Mouse (Mus musculus) v-Abl transformed pro-B cells (cell line): ENCODE measurements around the gene Pdgfc.

Experiments
- in situ Hi-C, 2 experiments: fragments of 400-800 bp; cut with MboI; formaldehyde crosslinking; loops; one replicate each; pipeline ENCODE4 v1.15.1; 2025; ENCODE audit not compliant: unreplicated experiment in 2 of 2

Pdgfc gene

DNA sequence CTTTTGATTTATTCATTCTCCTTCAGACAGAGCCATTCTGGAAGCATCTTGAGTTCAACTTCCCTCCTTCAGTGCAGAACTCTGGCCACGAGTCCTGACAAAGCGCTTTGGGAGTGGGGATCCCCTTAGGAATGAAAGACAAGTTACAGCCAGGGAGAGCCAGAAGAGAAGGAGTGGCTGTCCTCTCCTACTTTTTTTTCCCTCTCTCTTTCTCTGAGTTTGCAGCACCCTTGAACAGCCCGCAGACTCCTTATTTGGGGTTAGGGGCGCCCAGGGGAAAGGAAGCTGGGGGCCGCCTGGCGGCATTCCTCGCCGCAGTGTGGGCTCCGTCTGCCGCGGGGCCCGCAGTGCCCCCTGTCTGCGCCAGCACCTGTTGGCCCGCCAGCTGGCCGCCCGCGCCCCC is at the start of gene Pdgfc:
TSS of gene Pdgfc (plus strand) at position 266 of the 403 bp plus-strand sequence.
- in situ Hi-C loops: loop anchor here in 1 of 2 experiments (5.0 to 10.0 kb wide), 2 partner anchors 746 to 889 kb away; no protein-coding TSS in a partner anchor

DNA sequence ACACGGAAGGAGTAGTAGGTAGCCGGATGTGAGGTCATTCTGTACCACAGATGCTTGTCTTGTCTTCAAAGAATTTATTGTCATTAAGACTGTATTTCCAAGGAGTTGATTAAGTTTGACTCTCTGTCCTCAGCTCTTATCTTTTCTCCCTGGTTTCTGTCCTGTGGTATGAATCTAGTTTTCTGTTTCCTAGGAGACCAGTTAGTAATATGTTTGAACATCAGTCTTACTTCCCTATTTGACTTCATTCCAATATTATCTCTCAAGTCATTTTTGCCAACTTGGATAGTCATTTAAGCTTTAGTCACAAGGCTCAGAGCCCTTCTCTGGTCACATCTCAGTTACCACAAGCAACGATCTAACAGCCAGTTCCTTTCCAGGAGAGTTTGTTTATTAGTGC is 27.0 kb upstream of the Pdgfc start:
- in situ Hi-C loops: no loop called here

DNA sequence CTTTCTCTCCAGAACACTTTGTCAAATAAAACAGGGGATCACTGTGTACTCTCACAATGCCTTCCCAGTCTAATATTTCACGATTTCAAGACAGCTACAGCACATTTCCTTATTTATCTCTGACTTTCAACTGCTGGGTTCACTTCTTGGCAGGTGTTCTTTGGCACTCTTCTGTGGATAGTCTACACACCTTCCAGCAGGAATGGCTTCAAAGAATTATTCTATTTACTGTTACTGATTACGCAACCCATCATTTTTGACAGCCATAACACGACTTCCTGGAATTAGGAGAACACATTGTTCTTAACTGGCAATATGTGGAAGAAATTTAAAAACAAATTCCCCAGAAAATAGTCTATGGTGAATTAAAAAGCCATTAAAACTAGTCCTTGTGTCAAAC is 26.3 kb upstream of the Pdgfc start:
- in situ Hi-C loops: no loop called here

DNA sequence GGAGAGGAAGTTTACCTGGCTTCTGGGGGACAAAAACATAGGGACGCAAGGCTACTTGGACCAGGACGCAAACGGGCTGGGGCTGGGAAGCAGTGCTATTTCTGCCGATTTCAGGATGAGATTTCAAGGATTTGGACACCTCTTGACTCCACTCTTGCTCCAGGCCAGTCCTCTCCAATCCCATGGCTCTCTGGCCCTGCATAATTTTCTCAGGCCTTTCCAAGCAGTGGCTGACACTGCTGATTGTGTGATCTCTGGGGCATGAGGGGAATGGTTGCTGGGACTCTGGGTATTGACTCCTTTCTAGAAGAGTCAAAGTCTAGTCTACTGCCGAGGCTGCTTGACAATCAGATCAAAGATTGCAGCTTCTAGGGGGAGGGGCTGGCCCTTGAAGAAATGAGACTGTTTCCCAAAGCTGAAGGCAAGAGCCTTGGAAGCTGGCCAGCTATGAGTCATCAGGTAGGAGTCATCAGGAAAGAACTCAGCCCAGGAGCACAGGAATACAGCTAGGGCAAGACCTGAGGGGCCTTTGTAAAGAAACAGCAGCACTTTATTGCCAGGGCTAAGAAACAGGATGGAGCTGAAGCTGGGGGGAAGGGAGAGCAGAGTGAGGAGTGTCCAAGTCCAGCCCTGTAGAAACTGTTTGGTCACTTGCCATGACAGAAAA is 18.7 kb upstream of the Pdgfc start:
- in situ Hi-C loops: no loop called here

DNA sequence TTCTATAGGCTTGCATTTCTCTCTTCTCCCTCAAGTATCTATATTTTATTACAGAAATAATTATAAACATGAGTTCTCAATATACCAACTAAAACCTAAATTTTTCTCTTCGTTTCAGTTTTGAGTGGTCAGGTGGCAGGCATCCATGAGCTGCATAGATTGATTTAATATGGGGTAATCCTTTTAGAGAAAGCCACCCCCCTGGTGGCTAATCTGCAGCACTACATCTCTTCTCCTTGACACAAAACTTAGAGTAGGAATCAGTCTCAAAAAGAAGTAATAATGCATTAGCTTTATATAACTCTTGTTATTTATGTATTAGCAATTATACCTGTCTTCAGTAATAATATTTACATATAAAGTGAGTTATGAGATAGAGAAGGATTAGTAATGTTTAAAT is 16.2 kb upstream of the Pdgfc start:
- in situ Hi-C loops: loop anchor here in 1 of 2 experiments (5.0 kb wide), 1 partner anchor 943 kb away; no protein-coding TSS in a partner anchor

DNA sequence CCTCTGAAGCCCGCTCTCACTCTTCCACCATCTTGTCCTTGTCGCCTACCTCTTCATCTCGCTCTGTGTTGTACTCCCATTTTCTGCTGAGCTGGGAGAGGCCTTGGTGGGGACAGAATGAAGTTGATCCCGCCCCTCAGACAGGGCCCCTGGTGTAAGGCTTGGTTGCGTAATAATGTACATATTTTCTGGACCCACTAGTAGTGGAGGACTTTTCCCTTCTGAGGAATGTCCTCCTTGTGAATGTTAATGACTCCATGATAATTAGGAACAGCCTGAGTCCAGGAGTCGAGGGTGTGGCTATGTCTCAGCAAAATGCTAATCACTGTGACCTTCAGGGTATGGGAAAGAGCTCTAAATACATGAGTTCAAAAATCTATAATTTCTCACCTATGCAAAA is 14.4 kb upstream of the Pdgfc start:
- in situ Hi-C loops: loop anchor here in 1 of 2 experiments (5.0 kb wide), 1 partner anchor 944 kb away; no protein-coding TSS in a partner anchor

DNA sequence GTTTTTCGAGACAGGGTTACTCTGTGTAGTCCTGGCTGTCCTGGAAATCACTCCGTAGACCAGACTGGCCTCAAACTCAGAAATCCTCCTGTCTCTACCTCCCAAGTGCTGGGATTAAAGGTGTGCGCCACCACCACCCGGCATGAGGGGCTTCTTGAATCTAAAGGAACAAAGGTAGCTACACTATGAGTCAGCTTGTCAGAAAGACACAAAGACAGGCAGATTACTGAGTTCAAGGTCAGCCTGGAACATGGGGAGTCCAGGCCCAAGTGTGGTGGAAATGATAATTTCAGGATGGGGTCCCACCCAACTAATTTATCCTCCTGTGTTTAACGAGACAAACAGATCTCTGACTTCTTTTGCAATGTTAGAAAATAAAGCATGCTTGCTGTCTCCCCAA is 13.9 kb upstream of the Pdgfc start:
- in situ Hi-C loops: loop anchor here in 1 of 2 experiments (5.0 kb wide), 1 partner anchor 945 kb away; no protein-coding TSS in a partner anchor

DNA sequence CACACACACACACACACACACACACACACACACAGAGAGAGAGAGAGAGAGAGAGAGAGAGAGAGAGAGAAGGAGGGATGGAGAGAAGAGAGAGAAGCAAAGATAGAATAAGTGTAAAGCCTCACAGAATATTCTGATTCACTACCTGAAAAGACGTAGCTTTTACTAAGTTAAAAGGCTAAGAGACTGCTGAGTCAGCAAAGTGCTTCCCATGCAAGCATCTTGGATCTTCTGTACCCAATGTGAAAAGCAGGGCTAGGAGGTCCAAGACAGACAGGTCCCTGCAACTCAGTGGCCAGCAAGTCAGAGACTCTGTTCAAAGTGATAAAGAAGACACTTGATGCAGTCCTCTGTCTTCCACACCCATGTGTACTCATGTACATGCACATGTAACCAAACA is 13.4 kb upstream of the Pdgfc start:
- in situ Hi-C loops: loop anchor here in 1 of 2 experiments (5.0 kb wide), 1 partner anchor 946 kb away; no protein-coding TSS in a partner anchor

DNA sequence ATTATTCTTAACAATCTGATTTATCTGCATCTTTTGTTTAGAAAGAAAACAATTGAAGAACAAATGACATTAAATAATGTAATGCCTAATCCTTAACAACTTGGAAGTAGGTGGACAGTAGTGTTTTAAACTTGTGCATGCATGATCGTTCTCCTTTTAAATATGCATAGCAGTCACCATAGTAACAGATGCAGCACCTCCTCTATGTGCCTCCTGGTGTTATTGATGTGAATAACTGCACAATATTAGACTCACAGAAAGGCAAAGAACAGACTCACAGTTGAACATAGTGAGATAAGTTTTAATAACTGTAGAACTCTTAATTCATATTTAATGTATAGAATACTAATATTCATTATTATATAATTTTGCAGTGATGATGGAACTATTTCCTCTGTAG is 12.6 kb upstream of the Pdgfc start:
- in situ Hi-C loops: loop anchor here in 1 of 2 experiments (5.0 kb wide), 1 partner anchor 946 kb away; no protein-coding TSS in a partner anchor

DNA sequence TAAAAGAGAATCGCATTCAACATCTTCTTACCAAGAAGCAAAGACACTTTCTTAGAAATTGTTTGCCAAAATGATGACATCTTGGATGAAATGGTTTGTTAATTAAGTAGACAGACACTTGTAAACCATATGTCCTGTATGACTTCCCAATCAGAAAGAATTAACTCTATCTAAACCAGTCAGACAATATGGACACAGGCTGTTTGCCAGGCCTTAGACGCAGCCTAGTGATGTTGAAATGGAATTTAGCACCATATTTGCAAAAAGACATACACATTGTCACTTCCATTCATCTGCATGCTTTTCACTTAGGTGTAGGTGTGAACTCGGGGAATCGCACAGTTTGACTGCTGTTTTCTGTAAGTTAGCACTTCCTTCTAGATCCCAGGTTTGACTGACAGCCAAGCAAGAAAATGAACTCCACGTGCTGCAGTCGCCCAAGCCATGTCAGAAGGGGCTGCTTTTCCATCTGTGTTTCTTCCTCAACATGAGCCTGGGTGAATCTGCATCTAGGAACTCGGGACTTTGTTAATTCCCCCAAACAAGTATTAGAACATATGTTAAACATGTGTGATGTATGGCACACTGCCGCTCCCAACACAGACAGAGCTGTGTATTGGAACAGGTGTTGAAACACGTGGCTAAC is 10.5 kb upstream of the Pdgfc start:
- in situ Hi-C loops: no loop called here

DNA sequence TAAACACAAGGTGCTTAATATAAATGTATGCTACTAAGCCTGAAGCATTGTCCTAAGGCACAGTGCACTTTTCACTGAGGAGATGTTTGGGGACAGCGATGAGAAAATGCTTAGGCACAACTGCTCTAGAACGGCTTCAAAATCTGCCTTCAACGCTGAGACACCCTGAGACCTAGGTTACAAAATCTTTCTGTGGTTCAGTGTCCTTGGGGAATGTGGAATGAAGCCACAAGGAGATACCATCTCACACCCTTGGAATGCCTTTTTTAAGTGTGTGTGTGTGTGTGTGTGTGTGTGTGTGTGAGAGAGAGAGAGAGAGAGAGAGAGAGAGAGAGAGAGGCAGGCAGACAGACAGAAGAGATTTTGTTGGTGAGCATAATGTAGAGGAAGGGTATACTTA is 7.9 kb upstream of the Pdgfc start:
- in situ Hi-C loops: no loop called here

DNA sequence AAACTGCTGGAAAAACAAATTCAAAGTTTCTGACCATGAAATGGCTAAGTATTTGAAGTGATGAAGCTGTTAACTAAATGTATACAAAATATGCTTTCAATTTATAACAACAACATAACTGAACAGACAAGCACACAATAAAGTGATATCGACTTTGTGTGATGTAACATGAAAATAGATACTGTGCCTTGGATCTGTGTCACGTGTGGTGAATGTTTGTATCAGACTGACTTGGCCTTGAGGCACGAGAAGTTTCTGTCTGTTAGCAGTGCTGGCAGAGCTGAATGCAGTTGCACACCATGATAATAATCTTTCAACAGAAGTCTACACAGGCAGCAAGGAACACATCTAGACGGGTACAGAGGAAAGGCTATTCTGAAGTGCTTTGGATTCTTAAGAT is 6.9 kb upstream of the Pdgfc start:
- in situ Hi-C loops: no loop called here

DNA sequence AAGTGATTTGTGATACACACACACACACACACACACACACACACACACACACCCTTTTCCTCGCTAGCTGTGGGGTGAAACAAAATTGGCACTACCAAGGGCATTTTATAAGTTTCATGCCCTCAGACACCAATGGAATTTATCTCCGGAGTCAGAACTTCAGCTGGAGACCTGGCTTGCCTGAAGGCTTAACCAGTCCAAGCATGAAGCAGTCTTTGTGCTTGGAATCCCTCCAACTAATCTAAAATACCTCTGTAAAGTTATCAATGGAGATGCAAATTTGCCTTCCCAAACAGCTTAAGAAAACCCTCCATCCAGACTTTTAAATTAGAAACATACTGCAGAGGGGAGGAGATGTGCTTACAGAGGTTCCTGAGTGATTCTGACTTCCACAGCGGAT is 6.3 kb upstream of the Pdgfc start:
- in situ Hi-C loops: loop anchor here in 1 of 2 experiments (10.0 kb wide), 1 partner anchor 895 kb away; no protein-coding TSS in a partner anchor

DNA sequence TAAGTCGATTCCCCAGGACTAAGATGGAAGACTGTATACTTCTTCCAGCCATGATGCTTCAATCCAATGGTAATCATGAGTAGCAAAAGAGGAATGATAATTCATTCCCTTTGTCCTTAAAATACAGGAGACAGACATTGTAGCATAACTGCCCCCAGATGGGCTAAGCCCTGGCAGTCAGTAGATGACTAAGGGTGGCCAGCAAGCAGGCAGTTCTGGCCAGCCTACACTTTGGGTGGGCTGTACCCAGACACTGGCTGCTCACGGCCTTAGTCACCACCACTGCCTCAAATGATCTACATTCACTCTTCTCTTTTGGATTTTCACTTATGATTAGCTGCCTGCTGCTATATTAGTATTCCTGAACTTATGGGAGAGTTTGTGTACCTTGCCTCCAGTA is 5.9 kb upstream of the Pdgfc start:
- in situ Hi-C loops: loop anchor here in 1 of 2 experiments (10.0 kb wide), 1 partner anchor 894 kb away; no protein-coding TSS in a partner anchor

DNA sequence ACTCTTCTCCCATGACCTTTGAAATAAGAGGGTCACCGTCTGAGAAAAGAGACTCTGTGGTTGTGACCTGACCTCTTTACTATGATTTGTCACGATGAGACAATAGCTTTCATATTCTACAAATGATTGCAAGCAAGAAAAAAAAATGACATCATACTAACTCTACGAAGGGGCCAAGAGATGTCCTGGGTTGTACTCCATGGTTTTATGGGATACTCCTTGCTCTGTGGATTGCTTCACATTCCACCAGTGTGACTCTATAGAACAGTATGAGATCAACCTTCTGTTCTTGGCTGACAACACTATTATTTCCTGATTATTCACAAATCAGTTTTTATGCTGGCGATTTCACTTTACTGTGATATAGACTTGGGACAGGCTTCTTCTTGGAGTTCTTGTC is 4.2 kb upstream of the Pdgfc start:
- in situ Hi-C loops: loop anchor here in 1 of 2 experiments (10.0 kb wide), 1 partner anchor 893 kb away; no protein-coding TSS in a partner anchor

DNA sequence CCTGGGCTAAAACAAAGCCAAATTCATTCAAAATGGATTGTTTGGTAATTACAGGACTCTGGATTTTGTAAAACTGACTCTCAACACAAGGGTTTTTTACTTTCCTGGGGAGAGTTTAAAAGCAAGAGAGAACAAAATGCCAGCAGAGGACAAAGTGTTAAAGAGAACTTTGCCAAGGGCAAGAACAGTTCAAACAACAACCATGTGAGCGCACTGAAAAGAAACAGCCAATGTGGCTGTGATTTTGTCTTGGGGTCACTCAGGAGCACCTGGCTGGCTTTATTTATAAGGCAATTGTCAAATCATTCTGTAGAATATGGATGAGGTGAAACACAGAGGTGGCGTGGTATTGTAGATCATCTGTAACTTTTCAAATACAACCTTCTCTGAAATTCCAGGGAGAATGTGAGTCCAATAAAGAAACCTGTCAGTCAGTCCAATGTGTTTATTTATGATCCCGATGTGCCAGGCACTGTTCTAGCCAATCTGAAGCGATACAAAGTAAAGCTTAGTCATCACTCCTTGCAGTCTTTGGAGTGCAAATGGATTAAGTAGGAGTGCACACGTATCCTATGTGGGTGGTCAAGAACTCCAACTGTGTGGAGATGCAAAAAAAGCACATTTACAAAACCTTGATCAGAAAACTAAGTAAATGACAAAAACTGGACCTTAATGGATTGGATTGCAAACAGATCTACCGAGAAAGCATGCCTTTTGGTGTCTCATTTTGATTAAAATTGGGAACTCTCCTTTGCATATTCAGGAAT is 1.7 kb upstream of the Pdgfc start:
- in situ Hi-C loops: loop anchor here in 1 of 2 experiments (5.0 to 10.0 kb wide), 2 partner anchors 748 to 890 kb away; no protein-coding TSS in a partner anchor

DNA sequence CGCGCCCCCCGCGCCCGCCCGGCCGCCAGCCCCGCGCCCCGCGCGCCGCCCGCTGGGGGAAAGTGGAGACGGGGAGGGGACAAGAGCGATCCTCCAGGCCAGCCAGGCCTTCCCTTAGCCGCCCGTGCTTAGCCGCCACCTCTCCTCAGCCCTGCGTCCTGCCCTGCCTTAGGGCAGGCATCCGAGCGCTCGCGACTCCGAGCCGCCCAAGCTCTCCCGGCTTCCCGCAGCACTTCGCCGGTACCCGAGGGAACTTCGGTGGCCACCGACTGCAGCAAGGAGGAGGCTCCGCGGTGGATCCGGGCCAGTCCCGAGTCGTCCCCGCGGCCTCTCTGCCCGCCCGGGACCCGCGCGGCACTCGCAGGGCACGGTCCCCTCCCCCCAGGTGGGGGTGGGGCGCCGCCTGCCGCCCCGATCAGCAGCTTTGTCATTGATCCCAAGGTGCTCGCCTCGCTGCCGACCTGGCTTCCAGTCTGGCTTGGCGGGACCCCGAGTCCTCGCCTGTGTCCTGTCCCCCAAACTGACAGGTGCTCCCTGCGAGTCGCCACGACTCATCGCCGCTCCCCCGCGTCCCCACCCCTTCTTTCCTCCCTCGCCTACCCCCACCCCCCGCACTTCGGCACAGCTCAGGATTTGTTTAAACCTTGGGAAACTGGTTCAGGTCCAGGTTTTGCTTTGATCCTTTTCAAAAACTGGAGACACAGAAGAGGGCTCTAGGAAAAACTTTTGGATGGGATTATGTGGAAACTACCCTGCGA is 517 bp downstream of the Pdgfc start:
- in situ Hi-C loops: loop anchor here in 1 of 2 experiments (5.0 to 10.0 kb wide), 2 partner anchors 746 to 888 kb away; no protein-coding TSS in a partner anchor

DNA sequence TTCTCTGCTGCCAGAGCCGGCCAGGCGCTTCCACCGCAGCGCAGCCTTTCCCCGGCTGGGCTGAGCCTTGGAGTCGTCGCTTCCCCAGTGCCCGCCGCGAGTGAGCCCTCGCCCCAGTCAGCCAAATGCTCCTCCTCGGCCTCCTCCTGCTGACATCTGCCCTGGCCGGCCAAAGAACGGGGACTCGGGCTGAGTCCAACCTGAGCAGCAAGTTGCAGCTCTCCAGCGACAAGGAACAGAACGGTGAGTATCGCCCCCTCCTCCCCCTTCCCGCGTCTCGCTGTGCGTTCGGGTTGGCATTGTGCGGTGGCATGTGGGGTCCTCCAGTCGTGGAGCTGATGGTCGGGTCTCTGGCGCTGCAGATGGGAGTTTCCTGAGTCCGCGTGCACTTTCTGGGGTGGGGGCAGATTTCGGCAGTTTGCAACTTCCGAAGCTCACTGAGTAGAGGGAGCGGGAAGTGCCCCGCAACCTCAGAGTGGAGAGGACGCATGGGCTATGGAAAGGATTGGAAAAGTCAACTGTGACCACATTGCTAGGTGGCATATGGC is 1.2 kb downstream of the Pdgfc start:
- in situ Hi-C loops: loop anchor here in 1 of 2 experiments (5.0 to 10.0 kb wide), 2 partner anchors 745 to 887 kb away; no protein-coding TSS in a partner anchor

DNA sequence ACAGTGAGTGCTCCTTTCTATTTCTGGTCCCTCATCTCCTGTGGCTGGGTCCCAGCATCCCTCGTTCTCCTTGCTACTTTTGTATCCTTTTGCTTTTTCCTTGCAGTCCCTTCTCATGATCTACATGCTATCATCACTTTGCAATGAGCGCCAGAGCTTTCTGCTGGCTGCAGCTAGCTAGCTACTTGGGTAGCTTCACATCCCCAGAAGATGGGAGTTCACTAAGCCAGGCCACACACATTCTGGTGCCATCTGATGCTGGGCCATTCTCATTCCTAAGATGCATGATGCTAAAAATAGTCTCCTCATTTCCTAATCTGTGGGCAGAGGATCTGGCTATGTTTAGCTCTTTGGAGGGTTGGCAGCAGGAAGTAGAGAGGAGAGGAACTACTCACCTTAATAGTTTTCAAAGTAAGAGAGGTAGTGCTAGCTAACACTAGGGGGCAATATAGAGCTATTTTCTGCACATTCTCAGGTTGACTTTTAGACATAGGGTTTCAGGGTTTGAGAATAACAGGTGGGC is 3.0 kb downstream of the Pdgfc start:
- in situ Hi-C loops: loop anchor here in 1 of 2 experiments (5.0 to 10.0 kb wide), 2 partner anchors 743 to 886 kb away; no protein-coding TSS in a partner anchor
